Mouse (Mus musculus) MEL (cell line): ENCODE data around the gene Fam172a. TPM values are rescaled to one million over a fixed set of nuclear protein-coding genes. Genes with fewer than 3 reads are reported as not detected.

Experiments
- DNase-seq: peaks from one replicate; pipeline ENCODE4 v3.0.0; 2011; ENCODE audit warnings: low read depth, low spot score
- H3K27ac ChIP-seq: 2 replicates; pipeline ENCODE4 v1.5.1; 2012; ENCODE audit warnings: low read depth, mild to moderate bottlenecking, control low read depth, low read length, moderate library complexity; ENCODE audit not compliant: control insufficient read depth
- H3K27me3 ChIP-seq, 2 experiments: fragments of 150-350 bp in 1 of 2; sonication (generic) in 1 of 2; 2 replicates each; pipeline ENCODE4 v1.6.1; 2012; ENCODE audit warnings: low read length in 2 of 2, mild to moderate bottlenecking in 2 of 2, improper control_type of control experiment in 1 of 2, moderate library complexity in 1 of 2; ENCODE audit not compliant: insufficient read depth in 2 of 2, control insufficient read depth in 1 of 2
- H3K36me3 ChIP-seq, 2 experiments: 2 replicates each; pipeline ENCODE4 v1.6.1; 2012 to 2014; ENCODE audit warnings: low read length in 2 of 2, improper control_type of control experiment in 1 of 2, inconsistent platforms in 1 of 2, mild to moderate bottlenecking in 1 of 2; ENCODE audit not compliant: insufficient read depth in 2 of 2, control insufficient read depth in 1 of 2
- H3K4me1 ChIP-seq, 2 experiments: fragments of 150-350 bp in 1 of 2; sonication (generic) in 1 of 2; 2 replicates each; pipeline ENCODE4 v1.6.1; 2012; ENCODE audit warnings: low read length in 2 of 2, improper control_type of control experiment in 1 of 2, mild to moderate bottlenecking in 1 of 2; ENCODE audit not compliant: insufficient read depth in 2 of 2, control insufficient read depth in 1 of 2
- H3K4me3 ChIP-seq, 2 experiments: fragments of 150-350 bp in 1 of 2; sonication (generic) in 1 of 2; 2 replicates each; pipeline ENCODE4 v1.5.1; 2012; ENCODE audit warnings: low read depth in 2 of 2, low read length in 2 of 2, mild to moderate bottlenecking in 2 of 2, moderate library complexity in 2 of 2, control low read depth in 1 of 2, improper control_type of control experiment in 1 of 2; ENCODE audit not compliant: control insufficient read depth in 1 of 2, insufficient read depth in 1 of 2
- H3K79me2 ChIP-seq: 2 replicates; pipeline ENCODE4 v1.6.1; 2012; ENCODE audit warnings: mild to moderate bottlenecking, low read length, moderate library complexity; ENCODE audit not compliant: control insufficient read depth, poor library complexity, insufficient read depth
- H3K9ac ChIP-seq: 2 replicates; pipeline ENCODE4 v1.6.1; 2012; ENCODE audit warnings: low read depth, mild to moderate bottlenecking, control low read depth, low read length, moderate library complexity; ENCODE audit not compliant: control insufficient read depth, poor library complexity, severe bottlenecking
- H3K9me3 ChIP-seq: fragments of 150-350 bp; sonication (generic); replicated peaks from 2 replicates; pipeline ENCODE4 v1.6.1; 2012; ENCODE audit warnings: mild to moderate bottlenecking, low read length, improper control_type of control experiment, moderate library complexity; ENCODE audit not compliant: insufficient read depth
- BHLHE40 ChIP-seq: IDR thresholded peaks from 2 replicates; pipeline ENCODE4 v1.6.1; 2012; ENCODE audit warnings: low read depth, mild to moderate bottlenecking, inconsistent platforms, low read length, improper control_type of control experiment, borderline replicate concordance
- CHD2 ChIP-seq: IDR thresholded peaks from 2 replicates; pipeline ENCODE4 v1.6.1; 2011; ENCODE audit warnings: low read length, improper control_type of control experiment
- E2F4 ChIP-seq: IDR thresholded peaks from 2 replicates; pipeline ENCODE4 v1.6.1; 2011; ENCODE audit warnings: low read depth, low read length, improper control_type of control experiment, borderline replicate concordance
- EP300 ChIP-seq, 2 experiments: IDR thresholded peaks; 2 replicates each; pipeline ENCODE4 v1.6.1; 2011; ENCODE audit warnings: improper control_type of control experiment in 2 of 2, low read length in 2 of 2, low read depth in 1 of 2, mild to moderate bottlenecking in 1 of 2
- GABPA ChIP-seq: IDR thresholded peaks from 2 replicates; pipeline ENCODE4 v1.6.1; 2012; ENCODE audit warnings: low read depth, mild to moderate bottlenecking, inconsistent platforms, low read length, improper control_type of control experiment, moderate library complexity
- MAFK ChIP-seq: IDR thresholded peaks from 2 replicates; pipeline ENCODE4 v1.6.1; 2011; ENCODE audit warnings: low read depth, mild to moderate bottlenecking, low read length, improper control_type of control experiment, borderline replicate concordance
- MEF2A ChIP-seq: IDR thresholded peaks from 2 replicates; pipeline ENCODE4 v1.6.1; 2014; ENCODE audit warnings: low read depth, mild to moderate bottlenecking, inconsistent platforms, low read length, improper control_type of control experiment; ENCODE audit not compliant: poor library complexity, insufficient replicate concordance, severe bottlenecking; ENCODE audit errors: extremely low read depth
- MYB ChIP-seq: IDR thresholded peaks from 2 replicates; pipeline ENCODE4 v1.6.1; 2011; ENCODE audit warnings: mild to moderate bottlenecking, low read depth, low read length, improper control_type of control experiment
- MYC ChIP-seq: IDR thresholded peaks from 2 replicates; pipeline ENCODE4 v1.6.1; 2011; ENCODE audit warnings: low read depth, mild to moderate bottlenecking, low read length, improper control_type of control experiment, moderate library complexity
- NELFE ChIP-seq: IDR thresholded peaks from 2 replicates; pipeline ENCODE4 v1.6.1; 2011; ENCODE audit warnings: low read depth, low read length, improper control_type of control experiment
- POLR2AphosphoS2 ChIP-seq: IDR thresholded peaks from 2 replicates; pipeline ENCODE4 v1.6.1; 2011; ENCODE audit warnings: low read length, improper control_type of control experiment
- RAD21 ChIP-seq: IDR thresholded peaks from 2 replicates; pipeline ENCODE4 v1.6.1; 2011; ENCODE audit warnings: mild to moderate bottlenecking, low read depth, low read length, improper control_type of control experiment
- RCOR1 ChIP-seq: IDR thresholded peaks from 2 replicates; pipeline ENCODE4 v1.6.1; 2012; ENCODE audit warnings: low read depth, mild to moderate bottlenecking, inconsistent platforms, low read length, improper control_type of control experiment
- TCF12 ChIP-seq: IDR thresholded peaks from 2 replicates; pipeline ENCODE4 v1.6.1; 2014; ENCODE audit warnings: low read depth, mild to moderate bottlenecking, inconsistent platforms, low read length, improper control_type of control experiment, moderate library complexity
- UBTF ChIP-seq: IDR thresholded peaks from 2 replicates; pipeline ENCODE4 v1.6.1; 2012; ENCODE audit warnings: low read depth, mild to moderate bottlenecking, inconsistent platforms, low read length, improper control_type of control experiment, moderate library complexity, borderline replicate concordance; ENCODE audit not compliant: insufficient read depth
- ZC3H11A ChIP-seq: IDR thresholded peaks from 2 replicates; pipeline ENCODE4 v1.6.1; 2012; ENCODE audit warnings: low read depth, mild to moderate bottlenecking, inconsistent platforms, low read length, improper control_type of control experiment
- ZKSCAN1 ChIP-seq: IDR thresholded peaks from 2 replicates; pipeline ENCODE4 v1.6.1; 2012; ENCODE audit warnings: low read depth, mild to moderate bottlenecking, inconsistent platforms, low read length, improper control_type of control experiment, moderate library complexity
- ZMIZ1 ChIP-seq: IDR thresholded peaks from 2 replicates; pipeline ENCODE4 v1.6.1; 2012; ENCODE audit warnings: low read depth, mild to moderate bottlenecking, inconsistent platforms, low read length, improper control_type of control experiment, moderate library complexity
- polyA plus RNA-seq, 2 experiments: library from polyadenylated mRNA; stranded (reverse) in 1 of 2; unstranded in 1 of 2; fragments of >175 nt in 1 of 2; fragments of >200 nt in 1 of 2; gene quantifications; 2 replicates each; pipeline versions ENCODE4 v1.2.1 to v1.2.4; 2012; ENCODE audit warnings: low replicate concordance in 2 of 2, low read depth in 1 of 2; ENCODE audit not compliant: insufficient read length in 2 of 2, insufficient read depth in 1 of 2, missing spikeins in 1 of 2
- total RNA-seq: library from RNA; depleted of rRNA; stranded (reverse); fragments of 300-350 nt; gene quantifications from 2 replicates; pipeline ENCODE4 v1.2.3, GENCODE M21; 2012

Fam172a gene
- total and polyA plus RNA-seq, 3 experiments, result 13.4 to 358 (median 19.6) TPM

GRCm38 (mm10) chr13:78004649-78005048 lies 302.8 kb downstream of the Fam172a start:
- no peak overlapping the region for H3K9ac ChIP-seq
- H3K4me3 ChIP-seq, result no peak overlapping the region
- no peak overlapping the region for H3K27ac ChIP-seq
- H3K27me3 ChIP-seq, result no peaks in the 10 kb centered on the region
- TF ChIP-seq UBTF, result no peak
- no peaks in the 10 kb centered on the region for H3K4me1 ChIP-seq
- no peak for DNase-seq
- H3K36me3 ChIP-seq, result no peaks in the 10 kb centered on the region; a peak in 1 of 4 replicates
- H3K9me3 ChIP-seq, result no peaks in the 10 kb centered on the region
- no peaks in the 10 kb centered on the region for H3K79me2 ChIP-seq

- Histone ChIP-seq H3K36me3 (no peaks in the 10 kb centered on the region; a peak in 1 of 4 replicates), H3K4me3 (no peak overlapping the region), H3K9ac (no peak overlapping the region), H3K9me3 (no peaks in the 10 kb centered on the region), H3K27me3 (no peaks in the 10 kb centered on the region), H3K27ac (no peak overlapping the region), H3K4me1 (no peaks in the 10 kb centered on the region), H3K79me2 (no peaks in the 10 kb centered on the region)
- TF ChIP-seq BHLHE40 (no peak), MYC (no peak), RAD21 (no peak), GABPA (no peak), EP300 (IDR thresholded peaks at IDR 0.05; ENCODE audit: low read depth in 1 of 2, low read length in 2 of 2) (no peak), NELFE (no peak), POLR2AphosphoS2 (no peak), UBTF (no peak), E2F4 (no peak), RCOR1 (no peak), MYB (no peak), ZKSCAN1 (no peak), MAFK (no peak), TCF12 (no peak), CHD2 (no peak), ZMIZ1 (no peak), MEF2A (no peak), ZC3H11A (no peak)
- no peak for DNase-seq
Measured at GRCm38 (mm10) chr13:78005344-78005743, 303.5 kb downstream of the Fam172a start.
